In the genomic region with DNA sequence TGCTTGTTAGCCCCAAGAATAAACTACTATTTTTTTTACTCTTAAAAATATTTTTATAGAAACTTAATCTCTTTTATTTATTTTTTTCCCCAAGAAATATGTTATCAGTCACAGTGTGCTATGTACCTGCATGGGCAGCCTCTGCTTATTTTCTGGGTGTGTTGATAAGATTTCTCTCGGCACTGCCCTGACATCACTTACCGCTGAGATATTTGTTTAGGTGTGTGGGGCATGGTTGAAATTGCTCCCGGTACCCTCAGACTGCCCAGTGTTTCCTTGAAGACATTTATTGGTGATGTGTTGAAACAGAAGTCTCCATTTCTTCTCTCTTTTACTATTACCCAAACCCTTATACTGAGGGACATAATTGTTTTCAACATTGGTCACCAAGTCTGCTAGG, we compare ENCODE assay signal across 23 mouse cellular contexts.
"Had no signal": no experiment of that assay in that cellular context is flagged by ENCODE, and none has a peak within 500 bp of the region (broad histone marks: within the 10 kb centered on the region; RNA-seq: fewer than 3 reads in every experiment).

No protein-coding gene starts in this region.

- H3K9ac ChIP-seq: heart, embryonic 12.5 days; hindbrain, embryonic 12.5 days; hindbrain, embryonic 14.5 days; limb, embryonic 13.5 days; limb, embryonic 15.5 days had no signal

- ATAC-seq: forebrain, embryonic 16.5 days; hindbrain, embryonic 16.5 days; inflammation-experienced regulatory T-cells, adult 6 months; intestine, postnatal 0 days had no signal

- H3K27ac ChIP-seq: gastrocnemius, adult 2 months; heart, adult 2 months; hindbrain, embryonic 10.5 days; hindbrain, embryonic 12.5 days; hindbrain, embryonic 14.5 days; limb, embryonic 13.5 days; limb, embryonic 15.5 days had no signal

- H3K9me3 ChIP-seq: heart, embryonic 12.5 days; hindbrain, embryonic 10.5 days; hindbrain, embryonic 12.5 days; limb, embryonic 13.5 days; limb, embryonic 15.5 days had no signal

- H3K4me3 ChIP-seq: gastrocnemius, adult 2 months; heart, adult 2 months; heart, embryonic 12.5 days; hindbrain, embryonic 10.5 days; hindbrain, embryonic 12.5 days; limb, embryonic 13.5 days; limb, embryonic 15.5 days had no signal

- H3K4me2 ChIP-seq: heart, embryonic 12.5 days; hindbrain, embryonic 12.5 days; hindbrain, embryonic 14.5 days; limb, embryonic 13.5 days; limb, embryonic 15.5 days had no signal

- H3K27me3 ChIP-seq: heart, embryonic 12.5 days; hindbrain, embryonic 12.5 days; limb, embryonic 13.5 days; limb, embryonic 15.5 days had no signal

- DNase-seq: gastrocnemius, adult 2 months; gastrocnemius, postnatal 10 days; gastrocnemius, postnatal 25 days; heart, adult 2 months; heart, postnatal 10 days; heart, postnatal 4 days; kidney, adult 18-20 months; kidney, adult 8-10 months; kidney, postnatal 10 days; kidney, postnatal 36 days; layer of hippocampus, adult 9-11 months; layer of hippocampus, postnatal 36 days; left cerebral cortex, postnatal 4 days had no signal

- H3K4me1 ChIP-seq: hindbrain, embryonic 10.5 days; hindbrain, embryonic 12.5 days; limb, embryonic 13.5 days; limb, embryonic 15.5 days had no signal
